Mouse (Mus musculus): ENCODE measurements at regions not wholly inside any gene's neighbourhood (a gene's known extent, or its start where the extent isn't known, plus 50 kb on each side); places are given as distances from the start of the nearest gene placed in this dataset.

DNA sequence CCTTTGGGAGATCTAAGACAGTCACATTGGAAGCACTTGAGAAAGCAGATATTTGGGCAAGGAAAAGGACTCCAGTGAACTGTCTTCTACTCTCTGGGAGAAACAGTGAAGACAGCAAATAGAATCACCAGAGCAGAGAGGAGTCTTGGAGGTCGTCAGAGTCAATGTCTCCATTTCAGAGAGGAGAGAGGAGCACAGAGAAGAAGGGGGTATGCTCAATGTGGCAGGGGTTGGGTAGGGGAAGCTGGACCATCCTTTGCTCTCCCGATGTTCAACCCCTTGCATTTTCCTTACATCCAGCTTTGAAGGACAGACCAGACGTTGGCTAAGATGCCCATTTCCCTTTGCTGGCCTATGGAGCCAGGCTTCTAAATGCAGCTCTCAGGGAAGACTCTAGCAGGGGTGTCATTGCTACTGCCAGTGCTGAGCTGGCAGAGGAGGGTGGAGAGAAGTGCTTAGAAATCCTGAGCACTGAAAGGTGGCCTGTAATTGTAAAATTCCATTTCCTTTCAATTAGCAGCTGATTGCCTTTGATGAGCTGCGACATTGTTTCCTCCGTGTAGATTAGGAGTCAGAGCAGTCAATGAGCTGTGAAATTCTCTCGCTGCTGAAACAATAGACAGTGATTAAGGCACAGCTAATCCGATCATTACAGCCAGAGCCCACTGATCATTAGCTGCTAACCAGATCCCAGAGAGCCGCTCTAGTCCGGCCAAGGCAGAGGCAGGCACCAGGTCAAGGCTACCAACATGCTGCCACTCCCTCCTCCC is 449.7 kb downstream of the Insc start:
- no peak for DNase-seq

DNA sequence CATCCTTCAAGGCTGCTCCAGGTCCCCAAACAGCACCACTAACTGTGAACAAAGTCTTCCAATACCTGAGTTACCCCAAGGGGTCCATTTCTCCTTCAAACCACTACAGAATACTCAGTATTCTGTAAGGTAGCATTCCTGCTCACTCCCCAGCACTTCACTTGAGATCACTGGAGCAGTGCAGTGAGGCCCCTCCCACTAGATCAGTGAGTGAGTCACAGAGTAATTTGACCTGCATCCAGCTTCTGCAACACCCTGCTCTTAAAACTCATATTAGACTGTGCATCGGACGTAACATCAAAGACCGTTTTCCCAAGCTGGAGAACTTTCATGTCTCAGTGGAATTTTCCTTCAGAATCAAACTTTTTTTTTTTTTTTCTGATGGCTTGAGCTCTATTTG is 461.4 kb downstream of the Insc start:
- DNase-seq: no peak

DNA sequence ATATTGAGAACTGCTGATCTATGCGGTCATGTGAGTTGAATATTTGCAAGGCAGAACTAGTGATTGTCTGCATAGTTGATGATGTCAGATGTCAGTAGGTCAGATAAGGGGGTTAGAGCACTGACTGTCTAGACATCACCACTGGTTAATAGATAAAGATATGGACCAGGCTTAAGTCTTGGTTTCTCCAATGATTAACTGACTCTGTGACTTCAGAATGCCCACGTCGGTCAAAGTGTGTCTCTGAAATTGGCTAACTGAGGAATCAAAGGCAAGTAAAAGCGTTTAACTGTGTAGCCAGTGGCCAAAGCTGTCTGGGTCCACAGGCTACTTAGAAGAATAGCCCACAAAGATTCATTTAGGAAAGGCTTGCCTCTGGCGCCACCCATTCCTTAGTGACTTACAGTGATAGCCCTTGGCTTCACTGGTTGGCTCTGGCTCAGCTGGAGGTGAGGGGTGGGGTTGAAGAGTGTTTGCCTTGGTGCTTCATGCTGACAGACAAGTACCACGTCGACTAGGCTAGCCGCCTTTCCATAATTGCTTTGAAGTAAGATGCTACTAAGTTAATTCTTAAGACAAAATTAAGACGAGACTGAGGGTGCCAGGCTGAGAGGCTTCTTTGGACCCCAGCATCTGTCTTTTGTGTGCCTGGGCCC is 463.1 kb downstream of the Insc start:
- no peak for DNase-seq

DNA sequence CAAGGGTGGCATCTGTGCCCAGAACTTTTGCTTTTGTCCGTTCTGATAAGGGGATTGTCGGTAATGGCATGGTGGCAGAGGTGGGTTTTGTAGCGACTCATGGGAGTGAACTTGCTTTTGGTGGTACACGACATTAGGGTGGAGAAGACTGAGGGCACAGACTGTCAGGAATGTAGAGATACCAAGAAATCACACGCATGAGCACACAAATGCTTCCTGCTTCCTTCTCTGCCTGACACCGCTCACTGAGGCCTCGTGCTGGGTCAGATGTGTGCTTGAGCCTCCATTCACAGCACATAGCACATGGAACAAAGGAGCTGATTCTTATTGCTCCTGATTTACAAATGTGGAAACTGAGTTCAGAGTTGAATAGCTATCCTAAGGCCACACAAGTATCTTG is 465.3 kb downstream of the Insc start:
- no peak for DNase-seq

GRCm38 (mm10) chr7:115210012-115210411 is 466.5 kb downstream of the Insc start:
- DNase-seq: no peak

DNA sequence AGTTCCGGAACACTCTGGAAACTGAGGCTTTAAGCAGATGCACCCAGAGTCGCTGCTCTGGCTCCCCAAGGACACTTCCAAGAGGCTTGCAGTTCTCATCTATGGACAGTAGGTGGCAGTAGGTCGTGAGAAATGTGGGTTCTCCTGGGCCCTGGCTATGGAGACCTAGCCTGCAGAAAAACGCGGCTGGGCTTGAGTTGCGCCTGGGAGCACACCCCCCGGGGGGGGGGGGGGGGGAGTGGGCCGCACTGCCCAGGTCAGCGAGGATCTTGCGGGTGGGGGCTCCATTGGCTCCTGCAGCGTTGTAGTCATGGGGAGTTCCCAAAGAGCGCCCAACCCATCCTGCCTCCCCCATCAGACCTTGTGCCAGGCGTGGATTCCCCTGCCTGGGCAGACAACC is 473.3 kb downstream of the Insc start:
- DNase-seq: peak; percentile 75

GRCm38 (mm10) chr7:115217255-115217654 is 473.8 kb downstream of the Insc start:
- DNase-seq: no peak

DNA sequence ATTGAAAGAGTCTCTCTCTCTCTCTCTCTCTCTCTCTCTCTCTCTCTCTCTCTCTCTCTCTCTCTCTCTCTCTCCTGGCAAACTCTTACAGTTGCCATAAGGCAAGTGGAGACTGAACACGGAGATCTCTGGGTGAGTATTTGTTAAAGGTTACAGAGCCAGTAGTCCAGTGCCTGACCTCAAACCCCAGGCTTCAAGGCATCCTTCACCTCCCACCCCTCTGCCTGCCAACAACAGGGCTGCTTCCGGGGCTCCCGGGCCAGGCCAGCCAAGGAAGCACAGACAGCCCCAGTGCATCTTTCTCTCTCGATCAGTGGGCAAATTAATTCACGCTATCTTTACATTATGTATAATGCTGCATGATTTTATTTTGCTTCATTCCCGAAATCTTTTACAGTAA is 474.2 kb downstream of the Insc start:
- DNase-seq: no peak

- DNase-seq: peak; percentile 12
These were observed 475.2 kb downstream of the Insc start for GRCm38 (mm10) chr7:115218596-115219180.

- DNase-seq: no peak
These were observed 479.1 kb downstream of the Insc start for GRCm38 (mm10) chr7:115222642-115223041.

DNA sequence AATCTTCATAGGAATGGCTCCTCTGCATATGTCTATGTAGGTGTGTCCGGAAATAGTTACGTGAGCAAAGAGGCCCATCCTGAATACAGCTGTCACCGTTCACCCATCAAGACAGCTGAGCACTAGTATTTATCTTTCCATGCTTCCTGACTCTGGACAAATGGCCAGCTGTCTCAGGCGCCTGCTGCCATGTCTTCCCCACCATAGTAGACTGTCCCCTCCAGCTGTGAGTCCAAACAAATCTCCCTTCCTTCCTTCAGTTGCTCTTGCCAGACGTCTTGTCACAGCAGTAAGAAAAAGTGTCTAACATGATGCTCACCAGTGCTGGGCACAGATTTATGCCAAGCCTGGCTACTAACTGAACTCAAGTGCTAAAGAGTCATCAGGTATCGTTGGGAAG is 487.0 kb downstream of the Insc start:
- no peak for DNase-seq

GRCm38 (mm10) chr7:115233850-115234436 is 490.4 kb downstream of the Insc start:
- no peak for DNase-seq

DNA sequence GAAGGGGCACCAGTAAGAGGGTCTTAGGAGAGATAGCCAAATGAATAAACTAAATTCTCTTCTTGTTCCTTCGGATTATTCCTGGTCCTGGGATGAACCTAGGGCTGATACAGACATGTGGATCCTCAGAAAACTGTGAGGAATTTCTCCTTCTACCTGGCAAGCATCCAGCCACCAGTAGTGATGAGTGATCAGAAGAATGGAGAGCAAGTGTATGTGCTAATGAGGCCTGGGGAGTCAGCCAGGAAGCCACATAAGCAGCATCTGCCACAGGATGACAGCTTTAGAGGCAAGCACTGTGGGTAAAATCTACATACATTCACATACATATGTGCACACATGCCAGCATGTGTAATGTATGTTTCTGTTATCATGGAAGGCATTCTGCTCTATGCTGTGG is 493.6 kb downstream of the Insc start:
- DNase-seq: no peak

- no peak for DNase-seq
These were observed 508.3 kb downstream of the Insc start for GRCm38 (mm10) chr7:115251591-115252369.

DNA sequence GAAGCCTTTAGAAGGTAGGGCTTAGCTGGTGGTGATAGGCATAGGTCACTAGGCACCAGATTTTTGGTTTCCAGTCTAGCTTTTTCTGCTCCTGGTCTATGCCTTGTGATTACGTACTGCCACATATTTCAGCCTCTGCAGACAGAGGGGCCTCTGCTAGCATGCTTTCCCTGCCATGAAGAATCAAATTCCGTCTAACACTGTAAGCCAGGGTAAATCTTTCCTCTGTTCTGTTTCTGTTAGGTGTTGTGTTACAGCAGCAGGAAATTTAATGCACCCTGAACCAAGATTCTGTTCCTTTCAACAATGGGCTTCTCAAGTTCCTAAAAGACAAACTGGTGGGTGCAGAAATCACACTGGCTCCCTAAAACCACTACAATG is 508.9 kb downstream of the Insc start:
- DNase-seq: no peak

- no peak for DNase-seq
These were observed 515.1 kb downstream of the Insc start for GRCm38 (mm10) chr7:115258626-115259025.

DNA sequence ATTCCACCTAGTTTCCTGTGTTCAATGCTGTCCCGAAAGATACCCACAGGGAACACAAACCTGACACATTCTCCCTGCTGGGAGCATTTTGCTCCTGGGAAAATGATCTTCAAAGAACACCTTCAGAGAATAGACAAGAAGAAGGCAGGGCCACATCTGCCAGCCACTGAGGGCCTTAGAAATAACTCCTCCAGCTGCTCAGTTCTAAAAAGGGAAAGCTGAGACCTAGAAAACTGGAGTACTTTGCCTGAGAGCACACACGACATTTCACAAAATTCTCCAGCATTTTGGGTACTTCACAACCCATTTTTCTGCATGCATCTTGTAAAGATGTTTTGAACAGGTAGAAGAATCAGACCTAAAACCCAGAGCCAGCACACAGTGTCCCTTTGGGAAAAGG is 519.6 kb downstream of the Insc start:
- DNase-seq: no peak

- no peak for DNase-seq
These were observed 522.6 kb downstream of the Insc start for GRCm38 (mm10) chr7:115266141-115266540.

- no peak for DNase-seq
These were observed 527.3 kb downstream of the Insc start for GRCm38 (mm10) chr7:115270803-115271202.

- DNase-seq: no peak
These were observed 531.3 kb downstream of the Insc start for GRCm38 (mm10) chr7:115274836-115275235.

DNA sequence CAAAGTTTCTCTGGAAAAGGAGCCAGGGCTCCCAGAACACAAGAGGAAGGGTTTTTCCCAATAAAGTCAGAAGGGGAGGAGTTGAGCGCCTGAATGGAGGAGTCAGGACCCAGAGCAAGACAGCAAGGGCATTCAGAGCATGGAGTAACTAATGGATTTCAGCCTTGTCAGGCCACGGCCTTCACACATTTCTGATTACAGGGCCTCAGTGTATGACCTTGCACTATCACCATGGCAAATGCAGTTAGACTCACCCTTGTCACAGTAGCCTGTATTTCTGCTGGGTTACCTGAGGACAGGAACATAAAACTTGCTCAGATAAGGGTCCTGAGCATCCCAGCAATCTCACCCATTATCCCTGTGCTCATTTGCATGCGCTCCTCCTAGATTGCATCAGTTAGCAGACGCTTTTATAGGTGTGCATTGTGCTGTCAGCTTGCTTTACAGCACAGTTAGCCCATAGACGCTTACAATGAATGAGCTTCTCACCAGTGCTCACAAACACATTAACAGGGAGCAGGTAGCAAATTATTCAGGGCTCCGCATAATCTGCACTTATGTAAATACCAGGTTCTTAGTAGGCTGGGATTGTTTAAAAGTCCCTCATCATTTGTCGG is 547.4 kb downstream of the Insc start:
- no peak for DNase-seq

GRCm38 (mm10) chr7:115294655-115295230 is 551.2 kb downstream of the Insc start:
- DNase-seq: no peak
